Mouse (Mus musculus) thymus, postnatal 10 days (tissue): ENCODE results near the gene Olfr1364.

ENCODE experiments used
- DNase-seq, 2 experiments: peaks; one replicate each; pipeline ENCODE4 v3.0.0; 2021; ENCODE audit warnings: low spot score in 2 of 2

The Olfr1364 gene

GRCm38 (mm10) chr13:21581659-21582058 is at the start of gene Olfr1364:
Olfr1364 (minus strand) TSS chr13:21581759.
- DNase-seq = no peak

- no peak for DNase-seq
Observed at GRCm38 (mm10) chr13:21613922-21614321, 32.4 kb upstream of the Olfr1364 start, which contains the start of gene Olfr1362. Olfr1362 (minus strand) TSS chr13:21614022.

- DNase-seq = no peak
Observed at GRCm38 (mm10) chr13:21591618-21592017, 10.1 kb upstream of the Olfr1364 start.

GRCm38 (mm10) chr13:21559793-21560192 is 21.8 kb downstream of the Olfr1364 start, which contains the start of gene Olfr1535:
Olfr1535 (minus strand) TSS chr13:21559893.
- DNase-seq = no peak

- DNase-seq = no peak
Observed at GRCm38 (mm10) chr13:21550416-21551110, 31.0 kb downstream of the Olfr1364 start.

GRCm38 (mm10) chr13:21549487-21549886 is 32.1 kb downstream of the Olfr1364 start:
- no peak for DNase-seq

GRCm38 (mm10) chr13:21542708-21543107 is 38.9 kb downstream of the Olfr1364 start, which contains the start of gene Olfr1366:
Olfr1366 (minus strand) TSS chr13:21542808.
- no peak for DNase-seq

- DNase-seq = peak; percentile 57 to 86
Observed at GRCm38 (mm10) chr13:21530781-21531201, 50.8 kb downstream of the Olfr1364 start, which contains the start of gene Zkscan8. Zkscan8 (minus strand) TSS chr13:21531120.

- DNase-seq = no peak
Observed at GRCm38 (mm10) chr13:21530136-21530535, 51.4 kb downstream of the Olfr1364 start.
